Mouse (Mus musculus): Measurements from ENCODE around the gene Srms. TPM values are rescaled to one million over a fixed set of nuclear protein-coding genes. Genes with fewer than 3 reads are reported as not detected.

Srms gene
- total and polyA plus RNA-seq, 3 experiments, result 0.04 TPM; not detected in 2

- H3K4me1 ChIP-seq (ENCODE audit: control insufficient read depth in 1 of 2, insufficient read depth in 2 of 2, low read length in 2 of 2), result no peaks in the 10 kb centered on the region
- DNase-seq (ENCODE audit: low read depth, low spot score), result no peak
- H3K9ac ChIP-seq (ENCODE audit: control insufficient read depth, low read depth, low read length, poor library complexity, severe bottlenecking), result no peak overlapping the region
- no peaks in the 10 kb centered on the region for H3K79me2 ChIP-seq (ENCODE audit: control insufficient read depth, insufficient read depth, low read length, poor library complexity)
- no peak overlapping the region for H3K27ac ChIP-seq (ENCODE audit: control insufficient read depth, low read depth, low read length)
- H3K9me3 ChIP-seq (replicated peaks; ENCODE audit: insufficient read depth, low read length), result no peaks in the 10 kb centered on the region
- H3K36me3 ChIP-seq (ENCODE audit: control insufficient read depth in 1 of 2, insufficient read depth in 2 of 2, low read length in 2 of 2), result no peaks in the 10 kb centered on the region
- TF ChIP-seq ETS1 (IDR thresholded peaks at IDR 0.05; ENCODE audit: low read depth, low read length) (no peak), RAD21 (IDR thresholded peaks at IDR 0.05; ENCODE audit: low read depth, low read length) (no peak), E2F4 (IDR thresholded peaks at IDR 0.05; ENCODE audit: borderline replicate concordance, low read depth, low read length) (no peak), MAZ (IDR thresholded peaks at IDR 0.05; ENCODE audit: low read depth, low read length) (no peak), USF1 (IDR thresholded peaks at IDR 0.05; ENCODE audit: low read depth, low read length) (no peak)
- no peak overlapping the region for H3K4me3 ChIP-seq (ENCODE audit: control insufficient read depth in 1 of 2, insufficient read depth in 1 of 2, low read depth in 2 of 2, low read length in 2 of 2)
- H3K27me3 ChIP-seq (ENCODE audit: control insufficient read depth in 1 of 2, insufficient read depth in 2 of 2, low read length in 2 of 2), result no peaks in the 10 kb centered on the region; a peak in 2 of 4 replicates
Measured at GRCm38 (mm10) chr2:181205678-181206077, 7.3 kb downstream of the Srms start.

- Histone ChIP-seq H3K27me3 (ENCODE audit: control insufficient read depth in 1 of 2, insufficient read depth in 2 of 2, low read length in 2 of 2) (peaks cover 2 to 3% of the 10 kb centered on the region in 2 experiments; a peak in 2 of 4 replicates), H3K9ac (ENCODE audit: control insufficient read depth, low read depth, low read length, poor library complexity, severe bottlenecking) (no peak overlapping the region), H3K4me1 (ENCODE audit: control insufficient read depth in 1 of 2, insufficient read depth in 2 of 2, low read length in 2 of 2) (no peaks in the 10 kb centered on the region), H3K4me3 (ENCODE audit: control insufficient read depth in 1 of 2, insufficient read depth in 1 of 2, low read depth in 2 of 2, low read length in 2 of 2) (no peak overlapping the region), H3K9me3 (replicated peaks; ENCODE audit: insufficient read depth, low read length) (no peaks in the 10 kb centered on the region), H3K36me3 (ENCODE audit: control insufficient read depth in 1 of 2, insufficient read depth in 2 of 2, low read length in 2 of 2) (no peaks in the 10 kb centered on the region), H3K79me2 (ENCODE audit: control insufficient read depth, insufficient read depth, low read length, poor library complexity) (no peaks in the 10 kb centered on the region), H3K27ac (ENCODE audit: control insufficient read depth, low read depth, low read length) (no peak overlapping the region)
- TF ChIP-seq HCFC1 (IDR thresholded peaks at IDR 0.05; ENCODE audit: low read depth, low read length) (no peak), NELFE (IDR thresholded peaks at IDR 0.05; ENCODE audit: low read depth, low read length) (no peak), POLR2AphosphoS5 (IDR thresholded peaks at IDR 0.05; ENCODE audit: borderline replicate concordance, low read depth, low read length) (no peak)
- DNase-seq (ENCODE audit: low read depth, low spot score), result no peak
Measured at GRCm38 (mm10) chr2:181202886-181203285, 10.1 kb downstream of the Srms start.

DNA sequence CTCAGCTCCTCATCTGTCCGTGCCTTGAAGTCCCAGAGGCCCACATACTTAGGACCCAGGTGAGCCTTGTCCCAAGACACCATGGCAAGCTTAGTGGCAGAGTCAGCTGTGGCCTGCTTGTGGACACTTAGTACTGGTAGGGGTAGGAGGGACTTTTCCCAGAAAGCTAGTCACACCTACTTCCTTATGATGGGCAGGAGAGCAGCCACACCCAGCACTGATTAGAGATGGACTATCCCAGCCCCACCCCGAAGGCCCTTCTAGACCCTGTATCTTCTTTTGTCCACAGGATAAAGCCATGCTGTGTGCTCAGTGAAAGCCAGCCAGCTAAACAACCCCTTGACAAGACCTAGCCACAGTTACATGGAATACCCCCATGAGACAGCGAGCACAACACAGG, 10.6 kb downstream of the Srms start, which contains the start of gene Ptk6:
Gene Ptk6 (minus strand): TSS at position 368 of the 400 bp plus-strand sequence.
- DNase-seq (ENCODE audit: low read depth, low spot score), result no peak
- Histone ChIP-seq H3K27me3 (ENCODE audit: control insufficient read depth in 1 of 2, insufficient read depth in 2 of 2, low read length in 2 of 2) (peaks cover 3 to 4% of the 10 kb centered on the region in 2 experiments), H3K9ac (ENCODE audit: control insufficient read depth, low read depth, low read length, poor library complexity, severe bottlenecking) (no peak within 1 kb of the TSS), H3K36me3 (ENCODE audit: control insufficient read depth in 1 of 2, insufficient read depth in 2 of 2, low read length in 2 of 2) (no peaks in the 10 kb centered on the region), H3K27ac (ENCODE audit: control insufficient read depth, low read depth, low read length) (no peak within 1 kb of the TSS), H3K79me2 (ENCODE audit: control insufficient read depth, insufficient read depth, low read length, poor library complexity) (no peaks in the 10 kb centered on the region), H3K4me1 (ENCODE audit: control insufficient read depth in 1 of 2, insufficient read depth in 2 of 2, low read length in 2 of 2) (no peaks in the 10 kb centered on the region), H3K4me3 (ENCODE audit: control insufficient read depth in 1 of 2, insufficient read depth in 1 of 2, low read depth in 2 of 2, low read length in 2 of 2) (no peak within 1 kb of the TSS), H3K9me3 (replicated peaks; ENCODE audit: insufficient read depth, low read length) (no peaks in the 10 kb centered on the region)
- TF ChIP-seq ZMIZ1 (IDR thresholded peaks at IDR 0.05; ENCODE audit: low read depth, low read length), result no peak
- TF ChIP-seq UBTF (IDR thresholded peaks at IDR 0.05; ENCODE audit: borderline replicate concordance, insufficient read depth, low read depth, low read length), result no peak
- TF ChIP-seq MYB (IDR thresholded peaks at IDR 0.05; ENCODE audit: low read depth, low read length), result no peak
- TF ChIP-seq ELF1 (IDR thresholded peaks at IDR 0.05; ENCODE audit: low read depth, low read length), result no peak
- TF ChIP-seq TCF12 (IDR thresholded peaks at IDR 0.05; ENCODE audit: low read depth, low read length), result no peak
- TF ChIP-seq HCFC1 (IDR thresholded peaks at IDR 0.05; ENCODE audit: low read depth, low read length), result no peak
- TF ChIP-seq POLR2AphosphoS5 (IDR thresholded peaks at IDR 0.05; ENCODE audit: borderline replicate concordance, low read depth, low read length), result no peak
- no peak for TF ChIP-seq MAZ (IDR thresholded peaks at IDR 0.05; ENCODE audit: low read depth, low read length)
- no peak for TF ChIP-seq MYC (IDR thresholded peaks at IDR 0.05; ENCODE audit: low read depth, low read length)
- no peak for TF ChIP-seq JUND (IDR thresholded peaks at IDR 0.05; ENCODE audit: low read depth, low read length)
- TF ChIP-seq NELFE (IDR thresholded peaks at IDR 0.05; ENCODE audit: low read depth, low read length), result no peak
- TF ChIP-seq EP300 (IDR thresholded peaks at IDR 0.05; ENCODE audit: low read depth in 1 of 2, low read length in 2 of 2), result no peak

All from MEL (cell line).